20 mouse cellular contexts compared by ENCODE assay signal in genomic region chr8:92329273-92329672, GRCm38 (mm10). TPM values are rescaled to one million over a fixed set of nuclear protein-coding genes. Genes with fewer than 3 reads are reported as not detected.
A peak's percentile ranks its signal among the peaks of the same experiment; 100 is the strongest.
DNase-seq lines count a peak whose midpoint lies in the region; ATAC-seq lines count a peak whose summit lies in the region.
"Had no signal": no experiment of that assay in that cellular context is flagged by ENCODE, and none has a peak within 500 bp of the region (broad histone marks: within the 10 kb centered on the region; RNA-seq: fewer than 3 reads in every experiment).

No protein-coding gene starts in this region.

- ATAC-seq in activated CD4-positive, CD25-positive, alpha-beta regulatory T cell, adult 4 months = peak; percentile 87
- peak; percentile 60 for ATAC-seq in megakaryocyte, adult 5-6 weeks (ENCODE audit: poor library complexity, severe bottlenecking)
- ATAC-seq: forebrain, embryonic 15.5 days; intestine, embryonic 16.5 days; midbrain, embryonic 15.5 days had no signal

- DNase-seq in 416B (ENCODE audit: low read depth) = peak; percentile 48
- peak; percentile 31 for DNase-seq in thymus, postnatal 14 days
- DNase-seq in urinary bladder, postnatal 25 days (ENCODE audit: low spot score) = no peak
- no peak for DNase-seq in gastrocnemius, postnatal 10 days
- DNase-seq in heart, postnatal 4 days = no peak
- DNase-seq: adrenal gland, postnatal 14 days; cerebellum, adult 2 months; cerebellum, postnatal 36 days; gastrocnemius, postnatal 14 days; heart, adult 2 months; heart, postnatal 36 days; layer of hippocampus, adult 9-11 months; left cerebral cortex, postnatal 4 days; lung, postnatal 36 days; right cerebral cortex, adult 18-20 months had no signal

RNA-seq across cellular contexts. Expression of gene Irx5, which starts 28.2 kb away (rescaled TPM):
- not detected for polyA plus RNA-seq in activated CD4-positive, CD25-positive, alpha-beta regulatory T cell, adult 4 months (2017; shearing (Covaris generic))
- 0.07 and 0.09 TPM in 2 replicates for total RNA-seq in megakaryocyte, adult 5-6 weeks (2015)
- total RNA-seq in megakaryocyte, adult 5-6 weeks (2017) = not detected in 2 replicates
- total RNA-seq in gastrocnemius, postnatal 10 days (2021) = 1 to 10 TPM in 1 of 2 experiments, under 1 TPM in 1; 0.09 to 1.7 TPM
- total RNA-seq in heart, postnatal 4 days (2021) = 10 to 100 TPM; 12.0 to 12.7 TPM
- total RNA-seq: gastrocnemius, postnatal 14 days; left cerebral cortex, postnatal 4 days had no signal
- polyA plus RNA-seq: intestine, embryonic 16.5 days had no signal

Comparison
In these comparisons a context has a peak if more than half of its experiments do, and no peak if none do; other contexts are left out.
1. DNase-seq: peak in 416B (single experiment) and thymus, postnatal 14 days (single experiment); none in urinary bladder, postnatal 25 days (single experiment), gastrocnemius, postnatal 10 days (single experiment) and heart, postnatal 4 days (single experiment).
2. RNA of gene Irx5, which starts 28.2 kb away (total RNA-seq): 12.0 to 12.7 TPM in heart, postnatal 4 days; 0.09 to 1.7 TPM in gastrocnemius, postnatal 10 days and 0.07 to 0.09 TPM in megakaryocyte, adult 5-6 weeks; every median in the first group is over 4 times any median in the second.